Mouse (Mus musculus) megakaryocyte progenitor cell, adult 5-6 weeks (primary cell): Measurements from ENCODE around the gene Tfap2b. TPM values are rescaled to one million over a fixed set of nuclear protein-coding genes. Genes with fewer than 3 reads are reported as not detected.

Source experiments
- ATAC-seq: replicated peaks from 2 replicates; pipeline ENCODE4 v1.8.0; 2016; ENCODE audit warnings: mild to moderate bottlenecking, moderate TSS enrichment, inconsistent platforms; ENCODE audit not compliant: poor library complexity
- total RNA-seq, 2 experiments: library from RNA; stranded (forward) in 1 of 2; stranded (reverse) in 1 of 2; fragments of 157-497, 149-512 nt in 1 of 2; fragments of 200-1000 nt in 1 of 2; gene quantifications; 2 replicates each; pipeline versions ENCODE4 v1.2.3 to v1.2.4; 2015 to 2017

The Tfap2b gene
- total RNA-seq (2015) (not detected in 2 replicates), total RNA-seq (2017) (not detected in 2 replicates)

- ATAC-seq = no peak
Observed at GRCm38 (mm10) chr1:19208641-19209358, at the start of gene Tfap2b. Tfap2b (plus strand) TSS chr1:19208914.

- peak; percentile 71; the same call in 1 of the 2 replicates for ATAC-seq
Observed at GRCm38 (mm10) chr1:19178742-19179397, 29.8 kb upstream of the Tfap2b start.

GRCm38 (mm10) chr1:19205649-19206048 lies 3.1 kb upstream of the Tfap2b start:
- peak; percentile 37; the same call in 1 of the 2 replicates for ATAC-seq

GRCm38 (mm10) chr1:19206194-19206593 lies 2.5 kb upstream of the Tfap2b start:
- no peak for ATAC-seq

- no peak for ATAC-seq
Observed at GRCm38 (mm10) chr1:19207611-19208010, 1.1 kb upstream of the Tfap2b start.

- ATAC-seq = no peak
Observed at GRCm38 (mm10) chr1:19209359-19209745, 638 bp downstream of the Tfap2b start.

- peak; percentile 42 for ATAC-seq
Observed at GRCm38 (mm10) chr1:19209776-19210175, 1.1 kb downstream of the Tfap2b start.

GRCm38 (mm10) chr1:19210215-19211032 lies 1.7 kb downstream of the Tfap2b start:
- 0 out of 2 replicates have a peak, but pooled peaks have one; percentile 44 for ATAC-seq

- no peak for ATAC-seq
Observed at GRCm38 (mm10) chr1:19211033-19211405, 2.3 kb downstream of the Tfap2b start.

GRCm38 (mm10) chr1:19211546-19212154 lies 2.9 kb downstream of the Tfap2b start:
- ATAC-seq = no peak

- no peak for ATAC-seq
Observed at GRCm38 (mm10) chr1:19212691-19213090, 4.0 kb downstream of the Tfap2b start.

- no peak for ATAC-seq
Observed at GRCm38 (mm10) chr1:19213171-19213570, 4.5 kb downstream of the Tfap2b start.

GRCm38 (mm10) chr1:19213851-19214395 lies 5.2 kb downstream of the Tfap2b start:
- no peak for ATAC-seq

GRCm38 (mm10) chr1:19217391-19217790 lies 8.7 kb downstream of the Tfap2b start:
- ATAC-seq = no peak

- ATAC-seq = no peak
Observed at GRCm38 (mm10) chr1:19218221-19218620, 9.5 kb downstream of the Tfap2b start.

GRCm38 (mm10) chr1:19219381-19219780 lies 10.7 kb downstream of the Tfap2b start:
- no peak for ATAC-seq

GRCm38 (mm10) chr1:19220564-19220963 lies 11.8 kb downstream of the Tfap2b start:
- no peak for ATAC-seq

GRCm38 (mm10) chr1:19221601-19222000 lies 12.9 kb downstream of the Tfap2b start:
- no peak for ATAC-seq

GRCm38 (mm10) chr1:19226699-19227098 lies 18.0 kb downstream of the Tfap2b start:
- ATAC-seq = no peak

GRCm38 (mm10) chr1:19230926-19231573 lies 22.3 kb downstream of the Tfap2b start:
- no peak for ATAC-seq
